Mouse (Mus musculus): Measurements from ENCODE around the gene Ednrb. TPM values are rescaled to one million over a fixed set of nuclear protein-coding genes. Genes with fewer than 3 reads are reported as not detected.

Ednrb gene
- polyA plus RNA-seq, 1 experiment from 2014 or later, result 159 TPM

DNA sequence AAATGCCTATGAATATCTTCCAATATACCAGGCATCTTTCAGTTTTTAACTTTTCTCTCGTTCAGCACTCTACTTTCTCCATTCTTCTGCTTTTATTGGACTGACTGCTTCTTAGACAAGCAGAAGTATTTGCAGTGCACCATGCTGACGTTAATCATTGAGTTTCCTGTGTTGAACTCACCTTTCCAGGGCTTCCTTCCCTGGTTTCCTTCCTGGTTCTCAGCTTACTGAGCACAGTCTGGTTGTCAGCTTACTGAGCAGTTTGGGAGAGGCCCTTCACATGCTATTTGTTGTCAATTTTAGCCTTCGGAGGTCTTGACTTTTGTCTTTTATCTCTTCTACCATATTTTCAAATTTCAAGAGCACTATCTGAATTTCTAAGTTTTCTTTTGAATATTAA is 31.0 kb downstream of the Ednrb start:
- Histone ChIP-seq H3K27me3 (replicated peaks; ENCODE audit: control insufficient read depth, insufficient read depth, low read length) (no peaks in the 10 kb centered on the region), H3K36me3 (ENCODE audit: control insufficient read depth, insufficient read depth, low read length) (no peaks in the 10 kb centered on the region), H3K9me3 (ENCODE audit: control insufficient read depth, low read length) (no peaks in the 10 kb centered on the region), H3K27ac (ENCODE audit: low read depth, low read length) (no peak overlapping the region), H3K4me2 (ENCODE audit: low read length) (no peak overlapping the region), H3K9ac (ENCODE audit: low read depth, low read length) (no peak overlapping the region), H3K4me1 (ENCODE audit: control insufficient read depth, insufficient read depth, low read depth, low read length) (no peaks in the 10 kb centered on the region), H3K4me3 (ENCODE audit: low read length) (no peak overlapping the region)
- no peak for ATAC-seq
- 86% methylated on average over 3 of the region's 3 CpGs for WGBS

DNA sequence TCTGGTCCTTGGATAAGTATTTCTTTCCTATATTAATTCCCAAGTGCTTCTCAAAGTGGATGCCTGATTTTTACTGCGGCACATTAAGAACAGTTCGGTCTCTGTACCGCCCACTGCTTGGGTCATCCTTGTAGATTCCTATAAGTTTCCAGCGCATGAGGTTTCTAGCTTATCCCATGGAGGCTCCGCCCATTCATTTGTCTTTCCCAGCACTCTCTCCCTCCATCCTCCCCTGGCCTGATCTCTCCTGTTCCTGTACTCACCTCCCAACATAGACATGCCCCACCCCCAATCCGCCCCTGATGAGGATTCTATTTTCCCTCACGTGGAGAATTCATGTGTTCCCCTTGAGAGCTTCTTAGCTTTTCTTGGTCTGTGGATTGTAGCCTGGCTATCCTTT is 32.9 kb downstream of the Ednrb start:
- Histone ChIP-seq H3K27ac (ENCODE audit: low read depth, low read length) (no peak overlapping the region), H3K4me3 (ENCODE audit: low read length) (no peak overlapping the region), H3K9me3 (ENCODE audit: control insufficient read depth, low read length) (no peaks in the 10 kb centered on the region), H3K4me2 (ENCODE audit: low read length) (no peak overlapping the region), H3K9ac (ENCODE audit: low read depth, low read length) (no peak overlapping the region), H3K27me3 (replicated peaks; ENCODE audit: control insufficient read depth, insufficient read depth, low read length) (no peaks in the 10 kb centered on the region), H3K4me1 (ENCODE audit: control insufficient read depth, insufficient read depth, low read depth, low read length) (no peaks in the 10 kb centered on the region), H3K36me3 (ENCODE audit: control insufficient read depth, insufficient read depth, low read length) (no peaks in the 10 kb centered on the region)
- WGBS, result 95% methylated on average over 7 of the region's 7 CpGs
- ATAC-seq, result no peak

DNA sequence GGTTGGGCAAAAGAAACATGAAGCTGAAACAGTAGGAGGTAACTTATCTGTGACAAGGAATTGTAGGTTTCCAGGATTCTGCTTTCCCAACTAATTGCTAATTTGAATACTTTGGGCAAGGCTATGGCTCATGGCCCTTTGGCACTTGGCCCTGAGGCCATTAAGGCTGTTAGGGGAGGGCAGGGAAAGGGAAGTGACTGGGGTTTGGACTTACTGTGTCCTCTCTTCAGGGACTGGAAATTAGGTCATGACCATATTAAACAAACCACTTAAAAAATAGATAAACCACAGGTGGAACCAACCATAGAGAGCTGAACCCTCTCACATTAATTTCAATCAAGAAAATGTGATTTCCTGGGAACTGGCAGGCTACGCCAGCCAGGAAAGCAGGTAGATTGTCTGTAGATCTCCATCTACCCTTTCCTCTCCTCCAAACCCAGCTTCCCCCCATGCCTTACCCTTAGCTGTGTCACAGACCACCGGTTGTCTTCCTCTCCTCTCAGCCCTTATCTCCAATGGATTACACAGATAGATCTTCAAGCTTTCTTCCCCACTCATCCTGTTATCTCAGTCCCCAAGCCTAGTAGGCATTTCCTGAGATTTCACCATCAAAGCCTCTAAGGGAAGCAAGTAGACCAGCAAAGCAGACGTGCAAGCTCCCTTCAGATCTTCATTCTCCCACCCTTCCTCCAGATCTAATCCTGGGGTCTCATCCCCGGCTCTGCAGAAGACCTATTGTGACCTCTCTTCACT is 40.1 kb downstream of the Ednrb start:
- ATAC-seq, result no peak
- H3K4me1 ChIP-seq (ENCODE audit: control insufficient read depth, insufficient read depth, low read depth, low read length), result no peaks in the 10 kb centered on the region
- H3K36me3 ChIP-seq (ENCODE audit: control insufficient read depth, insufficient read depth, low read length), result no peaks in the 10 kb centered on the region
- no peaks in the 10 kb centered on the region for H3K27me3 ChIP-seq (replicated peaks; ENCODE audit: control insufficient read depth, insufficient read depth, low read length)
- no peaks in the 10 kb centered on the region for H3K9me3 ChIP-seq (ENCODE audit: control insufficient read depth, low read length)
- H3K4me3 ChIP-seq (ENCODE audit: low read length), result no peak overlapping the region
- no peak overlapping the region for H3K27ac ChIP-seq (ENCODE audit: low read depth, low read length)
- H3K4me2 ChIP-seq (ENCODE audit: low read length), result no peak overlapping the region
- WGBS, result 87% methylated on average over 4 of the region's 4 CpGs
- no peak overlapping the region for H3K9ac ChIP-seq (ENCODE audit: low read depth, low read length)

DNA sequence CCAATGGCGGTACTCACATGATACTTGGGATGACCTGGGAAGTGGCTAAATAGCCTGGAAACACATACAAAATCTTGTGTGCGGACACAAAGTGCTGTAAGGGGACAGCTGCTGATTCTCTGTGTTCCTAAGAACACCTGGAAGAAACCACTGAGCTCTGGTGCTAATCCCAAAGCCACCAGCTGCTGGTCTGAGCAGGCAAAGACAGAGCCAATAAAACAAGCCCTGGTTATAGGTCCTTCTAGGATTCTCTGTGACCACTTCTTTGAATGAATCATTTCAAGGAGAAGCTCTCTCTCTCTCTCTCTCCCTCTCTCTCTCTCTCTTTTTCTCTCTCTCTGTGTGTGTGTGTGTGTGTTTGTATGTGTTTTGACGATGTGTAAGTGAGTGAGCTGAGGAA is 47.1 kb downstream of the Ednrb start:
- 84% methylated on average over 3 of the region's 3 CpGs for WGBS
- no peak for ATAC-seq

DNA sequence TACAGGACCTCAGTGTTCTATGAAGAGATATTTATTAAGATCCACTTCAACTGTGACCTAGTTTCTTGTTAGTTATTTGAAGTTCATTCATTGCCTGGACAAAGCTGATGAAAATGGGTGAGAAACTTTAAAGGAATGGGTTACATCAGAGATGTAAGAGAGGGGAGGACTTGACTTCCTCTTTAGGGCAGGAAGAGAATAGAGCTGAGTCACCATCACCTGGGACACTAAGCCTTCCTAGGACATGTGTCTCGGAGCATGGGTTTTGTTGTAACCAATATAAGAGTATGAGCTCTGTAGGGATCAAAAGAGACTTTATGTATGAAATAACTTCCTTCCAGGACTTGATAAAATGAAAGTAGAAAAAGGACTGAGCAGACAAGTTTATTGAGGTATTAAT is 48.6 kb downstream of the Ednrb start:
- H3K36me3 ChIP-seq (ENCODE audit: control insufficient read depth, insufficient read depth, low read length), result no peaks in the 10 kb centered on the region
- H3K4me1 ChIP-seq (ENCODE audit: control insufficient read depth, insufficient read depth, low read depth, low read length), result no peaks in the 10 kb centered on the region
- no peak overlapping the region for H3K9ac ChIP-seq (ENCODE audit: low read depth, low read length)
- no peak overlapping the region for H3K4me2 ChIP-seq (ENCODE audit: low read length)
- no peak for ATAC-seq
- H3K27ac ChIP-seq (ENCODE audit: low read depth, low read length), result no peak overlapping the region
- no peaks in the 10 kb centered on the region for H3K27me3 ChIP-seq (replicated peaks; ENCODE audit: control insufficient read depth, insufficient read depth, low read length)
- 94% methylated on average over 1 of the region's 1 CpGs for WGBS
- H3K9me3 ChIP-seq (ENCODE audit: control insufficient read depth, low read length), result no peaks in the 10 kb centered on the region
- H3K4me3 ChIP-seq (ENCODE audit: low read length), result no peak overlapping the region

More for the DNA sequence above, 47.1 kb downstream of the Ednrb start:
- Histone ChIP-seq H3K4me2 (ENCODE audit: low read length) (no peak overlapping the region), H3K9me3 (ENCODE audit: control insufficient read depth, low read length) (no peaks in the 10 kb centered on the region), H3K36me3 (ENCODE audit: control insufficient read depth, insufficient read depth, low read length) (no peaks in the 10 kb centered on the region), H3K4me3 (ENCODE audit: low read length) (no peak overlapping the region), H3K9ac (ENCODE audit: low read depth, low read length) (no peak overlapping the region), H3K27ac (ENCODE audit: low read depth, low read length) (no peak overlapping the region), H3K27me3 (replicated peaks; ENCODE audit: control insufficient read depth, insufficient read depth, low read length) (no peaks in the 10 kb centered on the region), H3K4me1 (ENCODE audit: control insufficient read depth, insufficient read depth, low read depth, low read length) (no peaks in the 10 kb centered on the region)

DNA sequence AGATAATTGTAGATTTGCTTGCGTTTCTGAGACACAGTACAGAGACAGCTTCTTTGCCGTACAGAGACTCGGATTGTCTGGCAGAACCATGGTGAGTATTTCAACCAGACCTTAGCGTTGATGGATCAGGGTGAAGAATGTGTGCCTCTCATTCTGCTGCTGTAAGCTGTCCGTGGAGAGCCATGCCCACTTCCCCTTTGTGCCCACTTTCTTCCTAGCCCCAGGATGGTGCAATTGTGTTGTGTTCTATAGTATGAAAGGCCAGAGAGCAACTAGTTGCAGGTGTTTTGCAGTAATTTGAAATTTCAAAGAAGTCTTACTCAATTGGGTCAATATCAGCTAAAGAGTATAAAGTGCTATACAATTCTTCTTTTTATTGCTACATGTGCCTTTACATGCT is 50.8 kb downstream of the Ednrb start:
- H3K27me3 ChIP-seq (replicated peaks; ENCODE audit: control insufficient read depth, insufficient read depth, low read length), result no peaks in the 10 kb centered on the region
- no peak overlapping the region for H3K27ac ChIP-seq (ENCODE audit: low read depth, low read length)
- no peaks in the 10 kb centered on the region for H3K36me3 ChIP-seq (ENCODE audit: control insufficient read depth, insufficient read depth, low read length)
- no peaks in the 10 kb centered on the region for H3K4me1 ChIP-seq (ENCODE audit: control insufficient read depth, insufficient read depth, low read depth, low read length)
- H3K9ac ChIP-seq (ENCODE audit: low read depth, low read length), result no peak overlapping the region
- 0 out of 2 replicates have a peak, but pooled peaks cover 2% of the 10 kb centered on the region for H3K9me3 ChIP-seq (ENCODE audit: control insufficient read depth, low read length)
- no peak overlapping the region for H3K4me3 ChIP-seq (ENCODE audit: low read length)
- WGBS, result 61% methylated on average over 5 of the region's 5 CpGs
- no peak for ATAC-seq
- H3K4me2 ChIP-seq (ENCODE audit: low read length), result no peak overlapping the region

DNA sequence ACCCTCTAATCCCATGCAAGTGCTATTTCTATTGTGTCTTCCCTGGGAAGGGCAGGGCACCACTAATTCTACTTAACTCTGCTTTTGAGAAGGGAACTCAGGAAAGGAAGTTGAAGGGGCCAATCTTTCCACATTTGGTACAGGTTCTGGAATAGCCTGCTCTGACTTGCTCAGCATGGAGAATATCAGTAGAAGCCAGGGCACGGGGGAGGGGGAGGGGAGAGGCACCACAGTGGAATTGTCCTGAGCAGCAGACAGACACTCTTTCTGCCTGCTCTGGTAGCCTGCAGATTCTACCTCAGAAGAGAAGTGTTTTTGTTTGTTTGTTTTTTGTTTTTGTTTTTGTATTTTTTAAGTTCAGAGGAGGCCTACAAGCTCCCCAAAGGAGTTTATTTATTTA is 51.5 kb downstream of the Ednrb start:
- 44% methylated on average over 1 of the region's 1 CpGs for WGBS
- H3K36me3 ChIP-seq (ENCODE audit: control insufficient read depth, insufficient read depth, low read length), result no peaks in the 10 kb centered on the region
- no peaks in the 10 kb centered on the region for H3K27me3 ChIP-seq (replicated peaks; ENCODE audit: control insufficient read depth, insufficient read depth, low read length)
- H3K4me1 ChIP-seq (ENCODE audit: control insufficient read depth, insufficient read depth, low read depth, low read length), result no peaks in the 10 kb centered on the region
- no peak overlapping the region for H3K9ac ChIP-seq (ENCODE audit: low read depth, low read length)
- no peak overlapping the region for H3K4me3 ChIP-seq (ENCODE audit: low read length)
- H3K9me3 ChIP-seq (ENCODE audit: control insufficient read depth, low read length), result 0 out of 2 replicates have a peak, but pooled peaks cover 2% of the 10 kb centered on the region
- ATAC-seq, result no peak
- H3K27ac ChIP-seq (ENCODE audit: low read depth, low read length), result no peak overlapping the region
- H3K4me2 ChIP-seq (ENCODE audit: low read length), result no peak overlapping the region

GRCm38 (mm10) chr14:103787547-103787946 is 56.7 kb downstream of the Ednrb start:
- Histone ChIP-seq H3K36me3 (ENCODE audit: control insufficient read depth, insufficient read depth, low read length) (no peaks in the 10 kb centered on the region), H3K4me2 (ENCODE audit: low read length) (no peak overlapping the region), H3K27ac (ENCODE audit: low read depth, low read length) (no peak overlapping the region), H3K4me3 (ENCODE audit: low read length) (no peak overlapping the region), H3K9me3 (ENCODE audit: control insufficient read depth, low read length) (0 out of 2 replicates have a peak, but pooled peaks cover 2% of the 10 kb centered on the region), H3K9ac (ENCODE audit: low read depth, low read length) (no peak overlapping the region), H3K27me3 (replicated peaks; ENCODE audit: control insufficient read depth, insufficient read depth, low read length) (no peaks in the 10 kb centered on the region), H3K4me1 (ENCODE audit: control insufficient read depth, insufficient read depth, low read depth, low read length) (no peaks in the 10 kb centered on the region)
- no peak for ATAC-seq
- WGBS, result 89% methylated on average over 2 of the region's 2 CpGs

DNA sequence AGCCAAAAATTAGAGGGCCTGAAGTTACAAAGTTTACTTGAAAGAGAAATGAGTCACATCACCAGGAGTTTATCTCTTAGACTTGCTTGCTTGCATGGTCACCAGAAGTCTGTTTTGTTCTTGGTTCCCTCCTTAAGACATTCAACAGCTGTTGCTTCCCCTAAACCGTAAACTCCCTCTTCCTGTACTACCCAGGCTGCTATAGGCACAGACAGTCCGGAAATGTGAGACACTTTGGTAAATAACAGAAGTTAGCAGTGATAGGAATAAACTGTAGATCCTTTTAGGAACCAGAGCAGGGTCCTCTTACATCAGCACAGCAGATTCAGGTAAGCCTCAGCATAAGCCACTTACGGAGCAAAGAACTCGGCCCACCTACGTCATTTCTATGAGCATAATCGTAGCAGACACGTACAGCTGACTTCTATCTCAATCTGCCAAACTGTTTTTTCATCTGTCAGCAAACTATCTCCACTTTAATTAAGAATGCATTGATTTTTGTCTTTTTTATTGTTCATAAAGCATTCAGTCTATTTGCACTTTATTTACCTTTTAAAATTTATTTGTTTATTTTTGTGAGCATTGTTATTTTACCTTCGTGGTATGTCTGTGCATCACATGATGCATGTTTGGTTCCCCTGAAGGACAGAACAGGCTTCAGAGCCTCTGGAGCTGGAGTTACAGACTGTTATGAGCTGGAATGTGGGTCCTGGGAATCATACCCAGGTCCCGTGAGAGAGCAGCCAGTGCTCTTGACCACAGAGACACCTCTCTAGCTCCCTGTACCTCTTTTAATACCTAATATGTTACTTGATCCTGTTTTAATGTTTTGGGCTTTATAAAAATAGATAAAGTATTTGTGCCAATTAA is 58.9 kb downstream of the Ednrb start:
- 86% methylated on average over 9 of the region's 9 CpGs for WGBS
- H3K27me3 ChIP-seq (replicated peaks; ENCODE audit: control insufficient read depth, insufficient read depth, low read length), result no peaks in the 10 kb centered on the region
- ATAC-seq, result no peak
- no peaks in the 10 kb centered on the region for H3K4me1 ChIP-seq (ENCODE audit: control insufficient read depth, insufficient read depth, low read depth, low read length)
- H3K9me3 ChIP-seq (ENCODE audit: control insufficient read depth, low read length), result 0 out of 2 replicates have a peak, but pooled peaks cover 2% of the 10 kb centered on the region
- no peak overlapping the region for H3K27ac ChIP-seq (ENCODE audit: low read depth, low read length)
- no peak overlapping the region for H3K4me2 ChIP-seq (ENCODE audit: low read length)
- no peak overlapping the region for H3K9ac ChIP-seq (ENCODE audit: low read depth, low read length)
- H3K36me3 ChIP-seq (ENCODE audit: control insufficient read depth, insufficient read depth, low read length), result no peaks in the 10 kb centered on the region
- no peak overlapping the region for H3K4me3 ChIP-seq (ENCODE audit: low read length)
